Mouse (Mus musculus) neural tube, embryonic 12.5 days (tissue): ENCODE data around the gene Lpar4. TPM values are rescaled to one million over a fixed set of nuclear protein-coding genes. Genes with fewer than 3 reads are reported as not detected.

Experiments used
- ATAC-seq: fragments of 200-750 bp; cut with Nextera tagmentation; 2 replicates; pipeline ENCODE4 v1.8.0; 2017; ENCODE audit warnings: low read depth, mild to moderate bottlenecking, moderate TSS enrichment, moderate library complexity; ENCODE audit not compliant: low FRiP score
- H3K27ac ChIP-seq: fragments of 300-500 bp; sonication (generic); 2 replicates; pipeline ENCODE4 v1.5.1; 2016
- H3K27me3 ChIP-seq: fragments of 300-500 bp; sonication (generic); replicated peaks from 2 replicates; pipeline ENCODE4 v1.6.1; 2016; ENCODE audit warnings: mild to moderate bottlenecking
- H3K36me3 ChIP-seq: fragments of 300-500 bp; sonication (generic); 2 replicates; pipeline ENCODE4 v1.6.1; 2016; ENCODE audit warnings: mild to moderate bottlenecking
- H3K4me1 ChIP-seq: fragments of 300-500 bp; sonication (generic); 2 replicates; pipeline ENCODE4 v1.6.1; 2016
- H3K4me2 ChIP-seq: fragments of 300-500 bp; sonication (generic); replicated peaks from 2 replicates; pipeline ENCODE4 v1.6.1; 2016; ENCODE audit warnings: mild to moderate bottlenecking
- H3K4me3 ChIP-seq: fragments of 300-500 bp; sonication (generic); 2 replicates; pipeline ENCODE4 v1.5.1; 2016
- H3K9ac ChIP-seq: fragments of 300-500 bp; sonication (generic); 2 replicates; pipeline ENCODE4 v1.6.1; 2016; ENCODE audit warnings: mild to moderate bottlenecking
- H3K9me3 ChIP-seq: fragments of 300-500 bp; sonication (generic); 2 replicates; pipeline ENCODE4 v1.6.1; 2016; ENCODE audit warnings: mild to moderate bottlenecking
- WGBS: fragments of 180-500 bp; shearing (Covaris S2); methylation state at CpG from one replicate; pipeline ENCODE4 v1.1.7; 2016; 5-methylcytosine and 5-hydroxymethylcytosine counted together
- polyA plus RNA-seq: library from polyadenylated mRNA; unstranded; fragments of >200 nt; fragmentation: Nextera tagmentation; extraction: Ambion mirVana; gene quantifications from 2 replicates; pipeline ENCODE4 v1.2.1, GENCODE M21; 2016

Gene Lpar4
- polyA plus RNA-seq, 1 experiment from 2014 or later = 15.5 TPM

DNA sequence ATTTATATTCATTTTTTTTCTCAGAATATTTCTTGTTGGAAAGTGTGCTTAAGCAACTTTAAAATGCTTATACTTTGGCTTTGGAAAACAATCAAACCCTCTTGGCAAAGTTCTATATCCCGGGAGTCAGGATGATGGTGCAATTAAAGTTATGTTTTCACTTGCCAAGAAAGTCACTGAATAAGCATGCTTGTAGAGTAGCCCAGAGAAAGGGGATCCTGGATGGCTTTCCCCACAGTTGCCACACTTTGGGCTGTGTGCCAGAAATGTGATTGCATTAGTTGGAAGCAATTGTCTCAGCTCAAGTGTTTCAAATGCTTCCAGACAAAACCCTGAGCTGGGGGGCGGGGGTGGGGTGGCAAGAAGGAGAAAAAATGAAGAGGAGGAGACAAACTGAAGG lies 43.9 kb downstream of the Lpar4 start:
- no peak overlapping the region for H3K4me3 ChIP-seq
- no peaks in the 10 kb centered on the region for H3K36me3 ChIP-seq

More for the DNA sequence above, 43.9 kb downstream of the Lpar4 start:
- H3K9ac ChIP-seq = no peak overlapping the region
- H3K4me2 ChIP-seq = no peak overlapping the region
- H3K27me3 ChIP-seq = no peaks in the 10 kb centered on the region
- no peaks in the 10 kb centered on the region for H3K9me3 ChIP-seq
- 61% methylated on average over 2 of the region's 2 CpGs for WGBS
- no peak for ATAC-seq
- H3K27ac ChIP-seq = no peak overlapping the region
- H3K4me1 ChIP-seq = no peaks in the 10 kb centered on the region

Other genes with a start within 250 kb of the Lpar4 start
- 3.3 and 3.7 TPM in 2 replicates for gene Rtl3, start 80.0 kb upstream of the Lpar4 start, polyA plus RNA-seq
- gene P2ry10, start 167.9 kb downstream of the Lpar4 start, polyA plus RNA-seq = not detected in 2 replicates
- 0.33 and 0.71 TPM in 2 replicates for gene P2ry10b, start 228.3 kb downstream of the Lpar4 start, polyA plus RNA-seq